Mouse (Mus musculus): ENCODE measurements around the gene Hdac7.

GRCm38 (mm10) chr15:97763256-97764049 lies 80.8 kb downstream of the Hdac7 start:
- TF ChIP-seq POLR2A (IDR thresholded peaks at IDR 0.05; ENCODE audit: insufficient read depth, low read length) (no peak), CTCF (IDR thresholded peaks at IDR 0.05; ENCODE audit: low read depth, low read length) (no peak)
